ENCODE assay signal across 8 mouse cellular contexts in genomic region chr4:132509621-132510296, GRCm38 (mm10). TPM values are rescaled to one million over a fixed set of nuclear protein-coding genes. Genes with fewer than 3 reads are reported as not detected.
DNase-seq lines count a peak whose midpoint lies in the region; ATAC-seq and TF ChIP-seq lines count a peak whose summit lies in the region.

No protein-coding gene starts in this region.

- H3K4me3 ChIP-seq in ES-Bruce4 (ENCODE audit: low read depth, low read length): peak overlapping the region; percentile 92
- H3K4me3 ChIP-seq in brown adipose tissue, adult 24 weeks (ENCODE audit: insufficient read depth, low read depth, low read length): peak overlapping the region; percentile 80
- H3K4me3 ChIP-seq in forebrain, embryonic 11.5 days (ENCODE audit: low read depth, low read length): peak overlapping the region; percentile 77
- H3K4me3 ChIP-seq in heart, embryonic 15.5 days: peak overlapping the region; percentile 75
- H3K4me3 ChIP-seq in lung, adult 2 months (replicated peaks; ENCODE audit: extremely low read depth, low read depth, low read length): peak overlapping the region; percentile 68
- peak overlapping the region; percentile 71 for H3K4me3 ChIP-seq in olfactory bulb, adult 2 months (ENCODE audit: insufficient read depth, low read depth, low read length)

- H3K4me2 ChIP-seq in forebrain, embryonic 11.5 days (ENCODE audit: low read depth, low read length, severe bottlenecking): peak overlapping the region; percentile 76
- peak overlapping the region; percentile 89 for H3K4me2 ChIP-seq in heart, embryonic 15.5 days

- H3K4me1 ChIP-seq in ES-Bruce4 (ENCODE audit: control insufficient read depth, insufficient read depth, low read length): peaks cover 3% of the 10 kb centered on the region
- no peaks in the 10 kb centered on the region; the same call in 1 of the 2 replicates for H3K4me1 ChIP-seq in brown adipose tissue, adult 24 weeks (ENCODE audit: control insufficient read depth, insufficient read depth, insufficient read length, low read length)
- H3K4me1 ChIP-seq in forebrain, embryonic 11.5 days (replicated peaks; ENCODE audit: control insufficient read depth, insufficient read depth, low read length): no peaks in the 10 kb centered on the region; the same call in 1 of the 2 replicates
- peaks cover 36% of the 10 kb centered on the region for H3K4me1 ChIP-seq in heart, embryonic 15.5 days (replicated peaks)
- H3K4me1 ChIP-seq in lung, adult 2 months (ENCODE audit: control insufficient read depth, insufficient read depth, low read length): peaks cover 11% of the 10 kb centered on the region
- peaks cover 11% of the 10 kb centered on the region for H3K4me1 ChIP-seq in olfactory bulb, adult 2 months (ENCODE audit: control insufficient read depth, insufficient read depth, low read length)

- H3K27ac ChIP-seq in ES-Bruce4 (ENCODE audit: insufficient read depth, low read length): peak overlapping the region; percentile 62
- peak overlapping the region; percentile 63 for H3K27ac ChIP-seq in brown adipose tissue, adult 24 weeks (replicated peaks; ENCODE audit: low read depth, low read length)
- peak overlapping the region; percentile 62 for H3K27ac ChIP-seq in forebrain, embryonic 11.5 days (ENCODE audit: low read depth, low read length)
- peak overlapping the region; percentile 81 for H3K27ac ChIP-seq in heart, embryonic 15.5 days
- H3K27ac ChIP-seq in olfactory bulb, adult 2 months (ENCODE audit: insufficient read depth, low read depth, low read length): no peak overlapping the region

- peaks cover 4% of the 10 kb centered on the region; the same call in 1 of the 2 replicates for H3K36me3 ChIP-seq in ES-Bruce4 (ENCODE audit: control insufficient read depth, insufficient read depth, low read length, poor library complexity, severe bottlenecking)
- H3K36me3 ChIP-seq in forebrain, embryonic 11.5 days (ENCODE audit: control insufficient read depth, insufficient read depth, low read length): no peaks in the 10 kb centered on the region
- no peaks in the 10 kb centered on the region for H3K36me3 ChIP-seq in heart, embryonic 15.5 days

- no peak for TF ChIP-seq CTCF in ES-Bruce4 (IDR thresholded peaks at IDR 0.05; ENCODE audit: low read depth, low read length)
- TF ChIP-seq CTCF in lung, adult 2 months (IDR thresholded peaks at IDR 0.05; ENCODE audit: insufficient read depth, low read length): no peak
- TF ChIP-seq CTCF in olfactory bulb, adult 2 months (IDR thresholded peaks at IDR 0.05; ENCODE audit: insufficient read depth, low read depth, low read length): no peak

- H3K27me3 ChIP-seq in ES-Bruce4 (ENCODE audit: control insufficient read depth, insufficient read depth, low read length, poor library complexity, severe bottlenecking): no peaks in the 10 kb centered on the region
- no peaks in the 10 kb centered on the region for H3K27me3 ChIP-seq in forebrain, embryonic 11.5 days (ENCODE audit: control insufficient read depth, insufficient read depth, low read length)
- H3K27me3 ChIP-seq in heart, embryonic 15.5 days: no peaks in the 10 kb centered on the region

- TF ChIP-seq POLR2A in ES-Bruce4 (IDR thresholded peaks at IDR 0.05; ENCODE audit: insufficient read depth, low read length): peak; percentile 92
- TF ChIP-seq POLR2A in lung, adult 2 months (IDR thresholded peaks at IDR 0.05; ENCODE audit: borderline replicate concordance, extremely low read depth, low read depth, low read length): 0 out of 2 replicates have a peak, but pooled peaks have one; percentile 6
- TF ChIP-seq POLR2A in olfactory bulb, adult 2 months (IDR thresholded peaks at IDR 0.05; ENCODE audit: insufficient read depth, low read depth, low read length): no peak

- no peaks in the 10 kb centered on the region for H3K9me3 ChIP-seq in ES-Bruce4 (replicated peaks; ENCODE audit: control insufficient read depth, insufficient read depth, low read length, poor library complexity, severe bottlenecking)
- H3K9me3 ChIP-seq in forebrain, embryonic 11.5 days (ENCODE audit: control insufficient read depth, low read length): no peaks in the 10 kb centered on the region
- H3K9me3 ChIP-seq in heart, embryonic 15.5 days (replicated peaks): no peaks in the 10 kb centered on the region

- DNase-seq in forebrain, embryonic 11.5 days (ENCODE audit: low spot score): peak; percentile 90
- DNase-seq in kidney, postnatal 14 days: peak; percentile 93
- peak; percentile 75 for DNase-seq in lung, adult 2 months
- peak; percentile 40 for DNase-seq in thymus, postnatal 4 days

- peak overlapping the region; percentile 97 for H3K9ac ChIP-seq in ES-Bruce4 (ENCODE audit: low read depth, poor library complexity, severe bottlenecking)
- H3K9ac ChIP-seq in forebrain, embryonic 11.5 days (ENCODE audit: low read length): peak overlapping the region; percentile 70
- peak overlapping the region; percentile 77 for H3K9ac ChIP-seq in heart, embryonic 15.5 days

- ATAC-seq in forebrain, embryonic 11.5 days (replicated peaks; ENCODE audit: low FRiP score): peak; percentile 82
- ATAC-seq in heart, embryonic 15.5 days (replicated peaks; ENCODE audit: insufficient number of reproducible peaks, insufficient read depth, low FRiP score, low read depth): peak; percentile 68

- WGBS in forebrain, embryonic 11.5 days: under 1% methylated on average over 52 of the region's 52 CpGs
- WGBS in heart, embryonic 15.5 days: under 1% methylated on average over 51 of the region's 52 CpGs
- under 1% methylated on average over 51 of the region's 52 CpGs for WGBS in lung, adult 2 months
- WGBS in olfactory bulb, adult 2 months: under 1% methylated on average over 52 of the region's 52 CpGs

- TF ChIP-seq EP300 in ES-Bruce4 (IDR thresholded peaks at IDR 0.05; ENCODE audit: insufficient read depth, low read depth, low read length): 0 out of 2 replicates have a peak, but pooled peaks have one; percentile 51

RNA-seq across cellular contexts. Expression of gene Sesn2, which starts 0.5 kb away (rescaled TPM):
- polyA plus RNA-seq in ES-Bruce4 (2011; ENCODE audit: insufficient read depth, insufficient read length, low read depth, missing spikeins): 41.6 TPM in 2 replicates
- 10.1 and 14.5 TPM in 2 replicates for polyA plus RNA-seq in brown adipose tissue, adult 24 weeks (2012; ENCODE audit: insufficient read depth, insufficient read length, missing spikeins)
- polyA plus RNA-seq in forebrain, embryonic 11.5 days (2014; fragmentation: Nextera tagmentation; extraction: Ambion mirVana): 9.4 and 9.5 TPM in 2 replicates
- 5.1 and 7.6 TPM in 2 replicates for polyA plus RNA-seq in heart, embryonic 15.5 days (2015; fragmentation: Nextera tagmentation; extraction: Ambion mirVana)
- 11.5 and 14.1 TPM in 2 replicates for polyA plus RNA-seq in lung, adult 2 months (2012; rRNA removed)
- polyA plus RNA-seq in olfactory bulb, adult 2 months (2012; ENCODE audit: insufficient read depth, insufficient read length, low replicate concordance, missing spikeins): not detected in 2 replicates

RNA-seq across cellular contexts. Expression of gene Atpif1, which starts 23.7 kb away (rescaled TPM):
- 461 and 512 TPM in 2 replicates for polyA plus RNA-seq in ES-Bruce4 (2011; ENCODE audit: insufficient read depth, insufficient read length, low read depth, missing spikeins)
- 42.9 and 57.3 TPM in 2 replicates for polyA plus RNA-seq in brown adipose tissue, adult 24 weeks (2012; ENCODE audit: insufficient read depth, insufficient read length, missing spikeins)
- 905 and 906 TPM in 2 replicates for polyA plus RNA-seq in forebrain, embryonic 11.5 days (2014; fragmentation: Nextera tagmentation; extraction: Ambion mirVana)
- polyA plus RNA-seq in heart, embryonic 15.5 days (2015; fragmentation: Nextera tagmentation; extraction: Ambion mirVana): 1,171 and 1,479 TPM in 2 replicates
- 68.3 and 93.0 TPM in 2 replicates for polyA plus RNA-seq in lung, adult 2 months (2012; rRNA removed)
- not detected in 2 replicates for polyA plus RNA-seq in olfactory bulb, adult 2 months (2012; ENCODE audit: insufficient read depth, insufficient read length, low replicate concordance, missing spikeins)

RNA-seq across cellular contexts. Expression of gene Dnajc8, which starts 25.6 kb away (rescaled TPM):
- 340 and 348 TPM in 2 replicates for polyA plus RNA-seq in ES-Bruce4 (2011; ENCODE audit: insufficient read depth, insufficient read length, low read depth, missing spikeins)
- polyA plus RNA-seq in brown adipose tissue, adult 24 weeks (2012; ENCODE audit: insufficient read depth, insufficient read length, missing spikeins): 62.3 and 81.0 TPM in 2 replicates
- 208 and 217 TPM in 2 replicates for polyA plus RNA-seq in forebrain, embryonic 11.5 days (2014; fragmentation: Nextera tagmentation; extraction: Ambion mirVana)
- polyA plus RNA-seq in heart, embryonic 15.5 days (2015; fragmentation: Nextera tagmentation; extraction: Ambion mirVana): 97.5 and 106 TPM in 2 replicates
- 25.0 and 41.8 TPM in 2 replicates for polyA plus RNA-seq in lung, adult 2 months (2012; rRNA removed)
- 577 TPM in 1 of 2 replicates, not detected in the other for polyA plus RNA-seq in olfactory bulb, adult 2 months (2012; ENCODE audit: insufficient read depth, insufficient read length, low replicate concordance, missing spikeins)

RNA-seq across cellular contexts. Expression of gene Med18, which starts 46.0 kb away (rescaled TPM):
- polyA plus RNA-seq in ES-Bruce4 (2011; ENCODE audit: insufficient read depth, insufficient read length, low read depth, missing spikeins): 22.5 and 24.4 TPM in 2 replicates
- 2.1 and 3.4 TPM in 2 replicates for polyA plus RNA-seq in brown adipose tissue, adult 24 weeks (2012; ENCODE audit: insufficient read depth, insufficient read length, missing spikeins)
- 27.2 and 31.8 TPM in 2 replicates for polyA plus RNA-seq in forebrain, embryonic 11.5 days (2014; fragmentation: Nextera tagmentation; extraction: Ambion mirVana)
- 12.5 and 13.8 TPM in 2 replicates for polyA plus RNA-seq in heart, embryonic 15.5 days (2015; fragmentation: Nextera tagmentation; extraction: Ambion mirVana)
- 2.9 and 4.3 TPM in 2 replicates for polyA plus RNA-seq in lung, adult 2 months (2012; rRNA removed)
- not detected in 2 replicates for polyA plus RNA-seq in olfactory bulb, adult 2 months (2012; ENCODE audit: insufficient read depth, insufficient read length, low replicate concordance, missing spikeins)

RNA-seq across cellular contexts. Expression of gene Ptafr, which starts 54.1 kb away (rescaled TPM):
- 0.22 and 0.30 TPM in 2 replicates for polyA plus RNA-seq in ES-Bruce4 (2011; ENCODE audit: insufficient read depth, insufficient read length, low read depth, missing spikeins)
- polyA plus RNA-seq in brown adipose tissue, adult 24 weeks (2012; ENCODE audit: insufficient read depth, insufficient read length, missing spikeins): 1.0 and 3.6 TPM in 2 replicates
- polyA plus RNA-seq in forebrain, embryonic 11.5 days (2014; fragmentation: Nextera tagmentation; extraction: Ambion mirVana): 0.25 and 0.40 TPM in 2 replicates
- 0.77 and 0.95 TPM in 2 replicates for polyA plus RNA-seq in heart, embryonic 15.5 days (2015; fragmentation: Nextera tagmentation; extraction: Ambion mirVana)
- polyA plus RNA-seq in lung, adult 2 months (2012; rRNA removed): 5.0 and 5.3 TPM in 2 replicates
- not detected in 2 replicates for polyA plus RNA-seq in olfactory bulb, adult 2 months (2012; ENCODE audit: insufficient read depth, insufficient read length, low replicate concordance, missing spikeins)

Comparison
In these comparisons a context has a peak if more than half of its experiments do, and no peak if none do; other contexts are left out.
1. DNase-seq: peak in every context shown above with its lines; median percentile 93 in kidney, postnatal 14 days; 90 in forebrain, embryonic 11.5 days; 75 in lung, adult 2 months; 40 in thymus, postnatal 4 days.
2. RNA of gene Atpif1, which starts 23.7 kb away (polyA plus RNA-seq): 1,171 to 1,479 TPM in heart, embryonic 15.5 days, 905 to 906 TPM in forebrain, embryonic 11.5 days, 461 to 512 TPM in ES-Bruce4, 68.3 to 93.0 TPM in lung, adult 2 months and 42.9 to 57.3 TPM in brown adipose tissue, adult 24 weeks; not detected in olfactory bulb, adult 2 months; every median in the first group is over 10 times any median in the second.
3. Peak in every context shown above with its lines, with median percentiles within 50 percentile points of each other: H3K4me3 ChIP-seq and H3K9ac ChIP-seq.